Mouse (Mus musculus) embryonic fibroblast, embryonic 13.5 days (primary cell): ENCODE results near the gene Sox12. TPM values are rescaled to one million over a fixed set of nuclear protein-coding genes. Genes with fewer than 3 reads are reported as not detected.
A peak's percentile ranks its signal among the peaks of the same experiment; 100 is the strongest.

Experiments
- H3K27ac ChIP-seq: 2 replicates; pipeline ENCODE4 v1.5.1; 2012; ENCODE audit warnings: low read length, control low read depth, inconsistent platforms; ENCODE audit not compliant: insufficient read depth
- H3K4me1 ChIP-seq: 2 replicates; pipeline ENCODE4 v1.6.1; 2011; ENCODE audit warnings: low read length; ENCODE audit not compliant: control insufficient read depth, insufficient read depth
- H3K4me3 ChIP-seq: 2 replicates; pipeline ENCODE4 v1.5.1; 2011; ENCODE audit warnings: mild to moderate bottlenecking, control low read depth, low read length; ENCODE audit not compliant: insufficient read depth
- CTCF ChIP-seq: IDR thresholded peaks from 2 replicates; pipeline ENCODE4 v1.5.1; 2011; ENCODE audit warnings: mild to moderate bottlenecking, control low read depth, low read length, moderate library complexity, borderline replicate concordance; ENCODE audit not compliant: insufficient read depth
- POLR2A ChIP-seq: IDR thresholded peaks from 2 replicates; pipeline ENCODE4 v1.6.1; 2011; ENCODE audit warnings: low read depth, mild to moderate bottlenecking, control low read depth, low read length, moderate library complexity
- polyA plus RNA-seq: library from polyadenylated mRNA; stranded (reverse); fragments of >200 nt; gene quantifications from 2 replicates; pipeline ENCODE4 v1.2.4, GENCODE M21; 2011; ENCODE audit warnings: low read depth; ENCODE audit not compliant: missing spikeins, insufficient read length

Gene Sox12
- polyA plus RNA-seq, 1 experiment, result 20.3 TPM

GRCm38 (mm10) chr2:152344361-152344760, 53.5 kb downstream of the Sox12 start:
- TF ChIP-seq POLR2A, result peak; percentile 42; the same call in 1 of the 2 replicates
- no peak for TF ChIP-seq CTCF

More at GRCm38 (mm10) chr2:152344361-152344760, 53.5 kb downstream of the Sox12 start:
- Histone ChIP-seq H3K4me3 (peak overlapping the region; percentile 70; the same call in 1 of the 2 replicates), H3K27ac (peak overlapping the region; percentile 67), H3K4me1 (peaks cover 6% of the 10 kb centered on the region; the same call in 1 of the 2 replicates)

Other genes with a start within 250 kb of the Sox12 start
- gene Csnk2a1, start 171.2 kb downstream of the Sox12 start, polyA plus RNA-seq, result 126 and 134 TPM in 2 replicates
- gene Tbc1d20, start 104.2 kb downstream of the Sox12 start, polyA plus RNA-seq, result 61.7 and 74.1 TPM in 2 replicates
- 59.0 and 79.2 TPM in 2 replicates for gene Rbck1, start 65.4 kb downstream of the Sox12 start, polyA plus RNA-seq
- gene Trib3, start 54.0 kb downstream of the Sox12 start, polyA plus RNA-seq, result 49.1 and 85.1 TPM in 2 replicates
- gene Nrsn2, start 21.4 kb downstream of the Sox12 start, polyA plus RNA-seq, result not detected in 2 replicates
- gene Zcchc3, start 17.0 kb upstream of the Sox12 start, polyA plus RNA-seq, result 9.7 and 17.6 TPM in 2 replicates
- 0.30 TPM in 1 of 2 replicates, not detected in the other for gene 6820408C15Rik, start 17.5 kb upstream of the Sox12 start, polyA plus RNA-seq
- gene Defb23, start 66.6 kb upstream of the Sox12 start, polyA plus RNA-seq, result not detected in 2 replicates
- gene Defb20, start 79.0 kb upstream of the Sox12 start, polyA plus RNA-seq, result not detected in 2 replicates
- gene Defb22, start 92.1 kb upstream of the Sox12 start, polyA plus RNA-seq, result not detected in 2 replicates
- gene Defb26, start 113.6 kb upstream of the Sox12 start, polyA plus RNA-seq, result not detected in 2 replicates
- gene Defb28, start 120.2 kb upstream of the Sox12 start, polyA plus RNA-seq, result not detected in 2 replicates
- not detected in 2 replicates for gene Defb29, start 142.0 kb upstream of the Sox12 start, polyA plus RNA-seq
- not detected in 2 replicates for gene Gm17416, start 171.3 kb upstream of the Sox12 start, polyA plus RNA-seq
- gene Defb21, start 174.7 kb upstream of the Sox12 start, polyA plus RNA-seq, result not detected in 2 replicates
- not detected in 2 replicates for gene Defb19, start 182.2 kb upstream of the Sox12 start, polyA plus RNA-seq
- not detected in 2 replicates for gene Defb45, start 201.3 kb upstream of the Sox12 start, polyA plus RNA-seq
- gene Defb36, start 206.3 kb upstream of the Sox12 start, polyA plus RNA-seq, result not detected in 2 replicates
- gene Defb25, start 225.0 kb upstream of the Sox12 start, polyA plus RNA-seq, result 1.9 and 2.0 TPM in 2 replicates
- gene Rem1, start 228.9 kb upstream of the Sox12 start, polyA plus RNA-seq, result 3.9 and 4.3 TPM in 2 replicates